In genomic region chr19:47089718-47090525, GRCm38 (mm10) we compare ENCODE assay signal across 7 mouse cellular contexts. TPM values are rescaled to one million over a fixed set of nuclear protein-coding genes. Genes with fewer than 3 reads are reported as not detected.
DNase-seq lines count a peak whose midpoint lies in the region; ATAC-seq and TF ChIP-seq lines count a peak whose summit lies in the region.

No protein-coding gene starts in this region.

- peaks cover 0 to 2% of the 10 kb centered on the region in 2 experiments; a peak in 1 of 4 replicates for H3K4me1 ChIP-seq in ES-E14 (ENCODE audit: control insufficient read depth in 2 of 2, insufficient read depth in 2 of 2, low read length in 2 of 2, poor library complexity in 1 of 2)
- peaks cover 12% of the 10 kb centered on the region for H3K4me1 ChIP-seq in liver, adult 2 months (ENCODE audit: control insufficient read depth, insufficient read depth, low read length)
- peaks cover 16% of the 10 kb centered on the region for H3K4me1 ChIP-seq in neural tube, embryonic 14.5 days (ENCODE audit: control insufficient read depth, insufficient read depth, low read length)

- H3K4me2 ChIP-seq in neural tube, embryonic 14.5 days (ENCODE audit: low read depth, low read length) = peak overlapping the region; percentile 67

- TF ChIP-seq POLR2A in liver, adult 2 months (IDR thresholded peaks at IDR 0.05; ENCODE audit: extremely low read depth, insufficient read depth, low read length) = no peak

- H3K9ac ChIP-seq in ES-E14 (ENCODE audit: insufficient read depth, low read depth, low read length, poor library complexity, severe bottlenecking) = peak overlapping the region; percentile 92
- peak overlapping the region; percentile 89 for H3K9ac ChIP-seq in liver, adult 2 months (ENCODE audit: low read depth, low read length)
- H3K9ac ChIP-seq in neural tube, embryonic 14.5 days (replicated peaks; ENCODE audit: low read depth, low read length) = peak overlapping the region; percentile 95

- 0 out of 2 replicates have a peak overlapping the region, but pooled peaks have one; percentile 12 for H3K27ac ChIP-seq in ES-E14 (ENCODE audit: insufficient read depth, low read depth, low read length, poor library complexity, severe bottlenecking)
- H3K27ac ChIP-seq in liver, adult 2 months (replicated peaks; ENCODE audit: insufficient read depth, low read depth, low read length) = peak overlapping the region; percentile 97
- H3K27ac ChIP-seq in neural tube, embryonic 14.5 days (ENCODE audit: low read depth, low read length) = peak overlapping the region; percentile 83

- WGBS in liver, adult 2 months = under 1% methylated on average over 36 of the region's 36 CpGs
- WGBS in neural tube, embryonic 14.5 days = 2% methylated on average over 36 of the region's 36 CpGs

- peak overlapping the region; percentile 85 to 99 for H3K4me3 ChIP-seq in ES-E14 (ENCODE audit: insufficient read depth in 1 of 2, low read depth in 1 of 2, low read length in 2 of 2, poor library complexity in 1 of 2, severe bottlenecking in 1 of 2)
- peak overlapping the region; percentile 61 for H3K4me3 ChIP-seq in liver, adult 2 months (ENCODE audit: insufficient read depth, low read depth, low read length)
- H3K4me3 ChIP-seq in neural tube, embryonic 14.5 days (ENCODE audit: low read depth, low read length) = peak overlapping the region; percentile 94

- no peak for TF ChIP-seq CTCF in liver, adult 2 months (IDR thresholded peaks at IDR 0.05; ENCODE audit: low read depth, low read length)

- no peaks in the 10 kb centered on the region for H3K27me3 ChIP-seq in liver, adult 2 months (ENCODE audit: control insufficient read depth, insufficient read depth, low read length)
- no peaks in the 10 kb centered on the region for H3K27me3 ChIP-seq in neural tube, embryonic 14.5 days (ENCODE audit: control insufficient read depth, insufficient read depth, low read length)

- no peaks in the 10 kb centered on the region for H3K9me3 ChIP-seq in ES-E14 (ENCODE audit: control insufficient read depth, insufficient read depth, low read depth, low read length)
- H3K9me3 ChIP-seq in neural tube, embryonic 14.5 days (ENCODE audit: control insufficient read depth, low read length) = no peaks in the 10 kb centered on the region

- intact Hi-C loops in left cerebral cortex, postnatal 10 days (cut with DNase I) = no loop called here

- H3K79me2 ChIP-seq in liver, adult 2 months (ENCODE audit: control insufficient read depth, insufficient read depth, low read length) = peaks cover 27% of the 10 kb centered on the region; the same call in 1 of the 2 replicates

- in situ Hi-C loops in ES-E14 (cut with MboI; ENCODE audit: low sequenced_read_pairs in 2 of 2, unreplicated experiment in 2 of 2) = no loop called here

- H3K36me3 ChIP-seq in ES-E14 (ENCODE audit: control insufficient read depth, insufficient read depth, low read length, poor library complexity, severe bottlenecking) = peaks cover 15% of the 10 kb centered on the region
- H3K36me3 ChIP-seq in liver, adult 2 months (ENCODE audit: control insufficient read depth, insufficient read depth, low read length) = peaks cover 24% of the 10 kb centered on the region
- peaks cover 21% of the 10 kb centered on the region for H3K36me3 ChIP-seq in neural tube, embryonic 14.5 days (ENCODE audit: control insufficient read depth, insufficient read depth, low read length)

- ATAC-seq in hematopoietic stem cell, adult 5-6 weeks (replicated peaks in 1 of 2; ENCODE audit: insufficient read depth in 1 of 2, low FRiP score in 2 of 2, low TSS enrichment in 1 of 2, low read depth in 1 of 2, poor library complexity in 2 of 2, severe bottlenecking in 2 of 2) = peak; percentile 23 to 31; a peak in 2 of 4 replicates
- ATAC-seq in neural tube, embryonic 14.5 days (ENCODE audit: low read depth) = peak; percentile 82

- DNase-seq in left cerebral cortex, adult 11 months (ENCODE audit: low spot score) = peak; percentile 10
- DNase-seq in left cerebral cortex, postnatal 10 days (ENCODE audit: extremely low spot score in 1 of 2, low spot score in 2 of 2) = no peak
- no peak for DNase-seq in ES-E14 (ENCODE audit: low read depth, low spot score)
- DNase-seq in brain, adult 2 months (ENCODE audit: low read depth, low spot score) = peak; percentile 20
- DNase-seq in liver, adult 2 months (ENCODE audit: extremely low read depth, low read depth, low spot score) = peak; percentile 82

TF ChIP-seq in ES-E14, 5 proteins besides CTCF, POLR2A, EP300 and RAD21:
- no peak for TF ChIP-seq HCFC1 (IDR thresholded peaks at IDR 0.05; ENCODE audit: borderline replicate concordance, insufficient read depth, low read length)

RNA-seq across cellular contexts. Expression of gene Usmg5, which starts 0.5 kb away (rescaled TPM):
- total RNA-seq in left cerebral cortex, postnatal 10 days (2021) = 100 to 1,000 TPM; 816 to 827 TPM
- total RNA-seq in ES-E14 (2012; rRNA removed) = 236 and 385 TPM in 2 replicates
- 376 and 413 TPM in 2 replicates for total RNA-seq in hematopoietic stem cell, adult 5-6 weeks (2017)
- total RNA-seq in liver, adult 2 months (2014; rRNA removed) = 264 and 266 TPM in 2 replicates
- polyA plus RNA-seq in liver, adult 2 months (2012; rRNA removed) = 125 and 171 TPM in 2 replicates
- polyA plus RNA-seq in neural tube, embryonic 14.5 days (2014; fragmentation: Nextera tagmentation; extraction: Ambion mirVana) = 1,318 and 1,638 TPM in 2 replicates

RNA-seq across cellular contexts. Expression of gene Pdcd11, which starts 0.6 kb away (rescaled TPM):
- 10 to 100 TPM; 14.2 to 14.8 TPM for total RNA-seq in left cerebral cortex, postnatal 10 days (2021)
- 117 and 129 TPM in 2 replicates for total RNA-seq in ES-E14 (2012; rRNA removed)
- 20.9 and 24.7 TPM in 2 replicates for total RNA-seq in hematopoietic stem cell, adult 5-6 weeks (2017)
- 7.1 and 8.3 TPM in 2 replicates for total RNA-seq in liver, adult 2 months (2014; rRNA removed)
- polyA plus RNA-seq in liver, adult 2 months (2012; rRNA removed) = 4.4 and 6.1 TPM in 2 replicates
- polyA plus RNA-seq in neural tube, embryonic 14.5 days (2014; fragmentation: Nextera tagmentation; extraction: Ambion mirVana) = 5.9 and 6.8 TPM in 2 replicates

RNA-seq across cellular contexts. Expression of gene Taf5, which starts 22.4 kb away (rescaled TPM):
- 1 to 10 TPM; 5.1 to 6.0 TPM for total RNA-seq in left cerebral cortex, postnatal 10 days (2021)
- 17.1 and 19.2 TPM in 2 replicates for total RNA-seq in ES-E14 (2012; rRNA removed)
- 19.2 and 20.9 TPM in 2 replicates for total RNA-seq in hematopoietic stem cell, adult 5-6 weeks (2017)
- total RNA-seq in liver, adult 2 months (2014; rRNA removed) = 2.3 and 2.6 TPM in 2 replicates
- polyA plus RNA-seq in liver, adult 2 months (2012; rRNA removed) = 1.5 and 1.9 TPM in 2 replicates
- 7.7 and 9.8 TPM in 2 replicates for polyA plus RNA-seq in neural tube, embryonic 14.5 days (2014; fragmentation: Nextera tagmentation; extraction: Ambion mirVana)

RNA-seq across cellular contexts. Expression of gene Pcgf6, which starts 39.2 kb away (rescaled TPM):
- total RNA-seq in left cerebral cortex, postnatal 10 days (2021) = 10 to 100 TPM; 15.7 to 18.0 TPM
- 34.0 and 40.2 TPM in 2 replicates for total RNA-seq in ES-E14 (2012; rRNA removed)
- 19.8 and 20.0 TPM in 2 replicates for total RNA-seq in hematopoietic stem cell, adult 5-6 weeks (2017)
- 3.6 and 5.9 TPM in 2 replicates for total RNA-seq in liver, adult 2 months (2014; rRNA removed)
- 4.6 and 5.0 TPM in 2 replicates for polyA plus RNA-seq in liver, adult 2 months (2012; rRNA removed)
- 45.0 and 46.9 TPM in 2 replicates for polyA plus RNA-seq in neural tube, embryonic 14.5 days (2014; fragmentation: Nextera tagmentation; extraction: Ambion mirVana)

RNA-seq across cellular contexts. Expression of gene Calhm2, which starts 48.2 kb away (rescaled TPM):
- total RNA-seq in left cerebral cortex, postnatal 10 days (2021) = 1 to 10 TPM; 3.0 to 4.3 TPM
- 3.2 and 5.5 TPM in 2 replicates for total RNA-seq in ES-E14 (2012; rRNA removed)
- total RNA-seq in hematopoietic stem cell, adult 5-6 weeks (2017) = 16.1 and 18.8 TPM in 2 replicates
- 1.5 and 2.6 TPM in 2 replicates for total RNA-seq in liver, adult 2 months (2014; rRNA removed)
- polyA plus RNA-seq in liver, adult 2 months (2012; rRNA removed) = 1.3 and 2.0 TPM in 2 replicates
- polyA plus RNA-seq in neural tube, embryonic 14.5 days (2014; fragmentation: Nextera tagmentation; extraction: Ambion mirVana) = 0.28 and 0.58 TPM in 2 replicates

Comparison
In these comparisons a context has a peak if more than half of its experiments do, and no peak if none do; other contexts are left out.
1. DNase-seq: peak in left cerebral cortex, adult 11 months (single experiment), brain, adult 2 months (single experiment) and liver, adult 2 months (single experiment); none in left cerebral cortex, postnatal 10 days (0 of 2) and ES-E14 (single experiment).
2. H3K27ac ChIP-seq: peak in every context shown above with its lines; median percentile 97 in liver, adult 2 months; 83 in neural tube, embryonic 14.5 days; 12 in ES-E14.
3. Peak in every context shown above with its lines, with median percentiles within 50 percentile points of each other: H3K4me3 ChIP-seq and H3K9ac ChIP-seq.